Mouse (Mus musculus) C2C12 (cell line): ENCODE data around the gene Prkcz. TPM values are rescaled to one million over a fixed set of nuclear protein-coding genes. Genes with fewer than 3 reads are reported as not detected.
A peak's percentile ranks its signal among the peaks of the same experiment; 100 is the strongest.

ENCODE experiments used
- H3K27me3 ChIP-seq: one replicate; pipeline ENCODE4 v1.6.1; 2011; ENCODE audit not compliant: control insufficient read depth, insufficient read depth, insufficient read length
- H3K36me3 ChIP-seq: one replicate; pipeline ENCODE4 v1.6.1; 2011; ENCODE audit not compliant: control insufficient read depth, insufficient read depth
- H3K4me3 ChIP-seq: one replicate; pipeline ENCODE4 v1.5.1; 2011; ENCODE audit warnings: mild to moderate bottlenecking, control low read depth; ENCODE audit not compliant: poor library complexity, insufficient read depth, severe bottlenecking
- H3K79me2 ChIP-seq: one replicate; pipeline ENCODE4 v1.6.1; 2011; ENCODE audit not compliant: control insufficient read depth, insufficient read depth
- H3K79me3 ChIP-seq: one replicate; pipeline ENCODE4 v1.6.1; 2011; ENCODE audit warnings: low read depth, control low read depth
- H3ac ChIP-seq: one replicate; pipeline ENCODE3; 2011; ENCODE audit warnings: low read depth; ENCODE audit not compliant: control insufficient read depth, insufficient read length
- CEBPB ChIP-seq: IDR thresholded peaks from one replicate; pipeline ENCODE4 v1.6.1; 2011; ENCODE audit warnings: low read depth, mild to moderate bottlenecking, control low read depth, moderate library complexity
- CTCF ChIP-seq: IDR thresholded peaks from one replicate; pipeline ENCODE4 v1.5.1; 2011; ENCODE audit not compliant: control insufficient read depth, insufficient read depth, insufficient read length
- FOSL1 ChIP-seq: IDR thresholded peaks from one replicate; pipeline ENCODE4 v1.8.0; 2011; ENCODE audit warnings: mild to moderate bottlenecking, low read length; ENCODE audit not compliant: poor library complexity, insufficient read depth, severe bottlenecking
- MAX ChIP-seq: IDR thresholded peaks from one replicate; pipeline ENCODE4 v1.6.1; 2011; ENCODE audit warnings: mild to moderate bottlenecking, control low read depth
- MYOD1 ChIP-seq: IDR thresholded peaks from one replicate; pipeline ENCODE4 v1.6.1; 2011; ENCODE audit warnings: low read depth; ENCODE audit not compliant: control insufficient read depth, insufficient read length
- MYOG ChIP-seq: IDR thresholded peaks from one replicate; pipeline ENCODE4 v1.6.1; 2011; ENCODE audit not compliant: control insufficient read depth, insufficient read length; ENCODE audit errors: extremely low read depth
- USF1 ChIP-seq: IDR thresholded peaks from one replicate; pipeline ENCODE4 v1.6.1; 2011; ENCODE audit warnings: low read depth, mild to moderate bottlenecking, control low read depth, moderate library complexity
- polyA plus RNA-seq: library from polyadenylated mRNA; unstranded; fragments of >200 nt; fragmentation: generic; extraction: Trizol; gene quantifications from one replicate; pipeline ENCODE4 v1.2.1, GENCODE M21; 2012; ENCODE audit warnings: missing spikeins

Gene Prkcz
- polyA plus RNA-seq, 1 experiment: 0.06 TPM

- no peak overlapping the region for H3K4me3 ChIP-seq
Observed at GRCm38 (mm10) chr4:155227986-155228385, 133.2 kb downstream of the Prkcz start.

GRCm38 (mm10) chr4:155225918-155226317 is 135.2 kb downstream of the Prkcz start:
- H3ac ChIP-seq: no peak overlapping the region
- H3K36me3 ChIP-seq: peaks cover 5% of the 10 kb centered on the region
- TF ChIP-seq CTCF: no peak
- no peak for TF ChIP-seq MYOG
- TF ChIP-seq MYOD1: no peak
- TF ChIP-seq CEBPB: no peak
- TF ChIP-seq USF1: no peak
- no peak for TF ChIP-seq MAX
- TF ChIP-seq FOSL1: no peak
- H3K79me2 ChIP-seq: peaks cover 17% of the 10 kb centered on the region
- no peaks in the 10 kb centered on the region for H3K27me3 ChIP-seq
- H3K4me3 ChIP-seq: no peak overlapping the region
- peaks cover 13% of the 10 kb centered on the region for H3K79me3 ChIP-seq

More at GRCm38 (mm10) chr4:155227986-155228385, 133.2 kb downstream of the Prkcz start:
- Histone ChIP-seq H3K79me2 (no peaks in the 10 kb centered on the region), H3K36me3 (no peaks in the 10 kb centered on the region), H3K79me3 (no peaks in the 10 kb centered on the region), H3K27me3 (no peaks in the 10 kb centered on the region), H3ac (no peak overlapping the region)
- TF ChIP-seq FOSL1 (no peak), MYOD1 (no peak), CEBPB (no peak), USF1 (no peak), MAX (no peak), CTCF (no peak)

GRCm38 (mm10) chr4:155223594-155224528 is 137.3 kb downstream of the Prkcz start:
- Histone ChIP-seq H3K79me2 (peaks cover 38% of the 10 kb centered on the region), H3ac (peak overlapping the region; percentile 72), H3K4me3 (peak overlapping the region; percentile 22), H3K79me3 (peaks cover 33% of the 10 kb centered on the region), H3K27me3 (no peaks in the 10 kb centered on the region), H3K36me3 (peaks cover 5% of the 10 kb centered on the region)
- TF ChIP-seq MYOD1: no peak
- TF ChIP-seq MYOG: no peak
- no peak for TF ChIP-seq USF1
- TF ChIP-seq MAX: no peak
- TF ChIP-seq FOSL1: no peak
- no peak for TF ChIP-seq CEBPB
- no peak for TF ChIP-seq CTCF

GRCm38 (mm10) chr4:155222841-155223593 is 138.1 kb downstream of the Prkcz start:
- peak overlapping the region; percentile 75 for H3ac ChIP-seq
- peak overlapping the region; percentile 78 for H3K4me3 ChIP-seq
- TF ChIP-seq MAX (no peak), CTCF (peak; percentile 50)
- peaks cover 42% of the 10 kb centered on the region for H3K79me3 ChIP-seq
- H3K27me3 ChIP-seq: no peaks in the 10 kb centered on the region
- peaks cover 46% of the 10 kb centered on the region for H3K79me2 ChIP-seq
- H3K36me3 ChIP-seq: peaks cover 5% of the 10 kb centered on the region

GRCm38 (mm10) chr4:155222552-155222840 is 138.7 kb downstream of the Prkcz start, which contains the start of gene Ski:
TSS of gene Ski (minus strand) at chr4:155222592.
- H3K36me3 ChIP-seq: peaks cover 9% of the 10 kb centered on the region
- no peaks in the 10 kb centered on the region for H3K27me3 ChIP-seq
- peaks cover 47% of the 10 kb centered on the region for H3K79me3 ChIP-seq
- peaks cover 51% of the 10 kb centered on the region for H3K79me2 ChIP-seq
- H3ac ChIP-seq: peak within 1 kb of the TSS; percentile 75
- TF ChIP-seq MYOD1: no peak
- no peak for TF ChIP-seq USF1
- no peak for TF ChIP-seq MAX
- no peak for TF ChIP-seq CTCF
- TF ChIP-seq CEBPB: no peak
- no peak for TF ChIP-seq FOSL1
- TF ChIP-seq MYOG: no peak
- peak within 1 kb of the TSS; percentile 78 for H3K4me3 ChIP-seq
